Mouse (Mus musculus) MEL (cell line): ENCODE measurements around the gene Ror1. TPM values are rescaled to one million over a fixed set of nuclear protein-coding genes. Genes with fewer than 3 reads are reported as not detected.

Source experiments
- DNase-seq: peaks from one replicate; pipeline ENCODE4 v3.0.0; 2011; ENCODE audit warnings: low read depth, low spot score
- H3K27ac ChIP-seq: 2 replicates; pipeline ENCODE4 v1.5.1; 2012; ENCODE audit warnings: low read depth, mild to moderate bottlenecking, control low read depth, low read length, moderate library complexity; ENCODE audit not compliant: control insufficient read depth
- H3K27me3 ChIP-seq, 2 experiments: fragments of 150-350 bp in 1 of 2; sonication (generic) in 1 of 2; 2 replicates each; pipeline ENCODE4 v1.6.1; 2012; ENCODE audit warnings: low read length in 2 of 2, mild to moderate bottlenecking in 2 of 2, improper control_type of control experiment in 1 of 2, moderate library complexity in 1 of 2; ENCODE audit not compliant: insufficient read depth in 2 of 2, control insufficient read depth in 1 of 2
- H3K36me3 ChIP-seq, 2 experiments: 2 replicates each; pipeline ENCODE4 v1.6.1; 2012 to 2014; ENCODE audit warnings: low read length in 2 of 2, improper control_type of control experiment in 1 of 2, inconsistent platforms in 1 of 2, mild to moderate bottlenecking in 1 of 2; ENCODE audit not compliant: insufficient read depth in 2 of 2, control insufficient read depth in 1 of 2
- H3K4me1 ChIP-seq, 2 experiments: fragments of 150-350 bp in 1 of 2; sonication (generic) in 1 of 2; 2 replicates each; pipeline ENCODE4 v1.6.1; 2012; ENCODE audit warnings: low read length in 2 of 2, improper control_type of control experiment in 1 of 2, mild to moderate bottlenecking in 1 of 2; ENCODE audit not compliant: insufficient read depth in 2 of 2, control insufficient read depth in 1 of 2
- H3K4me3 ChIP-seq, 2 experiments: fragments of 150-350 bp in 1 of 2; sonication (generic) in 1 of 2; 2 replicates each; pipeline ENCODE4 v1.5.1; 2012; ENCODE audit warnings: low read depth in 2 of 2, low read length in 2 of 2, mild to moderate bottlenecking in 2 of 2, moderate library complexity in 2 of 2, control low read depth in 1 of 2, improper control_type of control experiment in 1 of 2; ENCODE audit not compliant: control insufficient read depth in 1 of 2, insufficient read depth in 1 of 2
- H3K79me2 ChIP-seq: 2 replicates; pipeline ENCODE4 v1.6.1; 2012; ENCODE audit warnings: mild to moderate bottlenecking, low read length, moderate library complexity; ENCODE audit not compliant: control insufficient read depth, poor library complexity, insufficient read depth
- H3K9ac ChIP-seq: 2 replicates; pipeline ENCODE4 v1.6.1; 2012; ENCODE audit warnings: low read depth, mild to moderate bottlenecking, control low read depth, low read length, moderate library complexity; ENCODE audit not compliant: control insufficient read depth, poor library complexity, severe bottlenecking
- H3K9me3 ChIP-seq: fragments of 150-350 bp; sonication (generic); replicated peaks from 2 replicates; pipeline ENCODE4 v1.6.1; 2012; ENCODE audit warnings: mild to moderate bottlenecking, low read length, improper control_type of control experiment, moderate library complexity; ENCODE audit not compliant: insufficient read depth
- E2F4 ChIP-seq: IDR thresholded peaks from 2 replicates; pipeline ENCODE4 v1.6.1; 2011; ENCODE audit warnings: low read depth, low read length, improper control_type of control experiment, borderline replicate concordance
- ELF1 ChIP-seq: IDR thresholded peaks from 2 replicates; pipeline ENCODE4 v1.6.1; 2014; ENCODE audit warnings: low read depth, mild to moderate bottlenecking, inconsistent platforms, low read length, improper control_type of control experiment, moderate library complexity
- ETS1 ChIP-seq: IDR thresholded peaks from 2 replicates; pipeline ENCODE4 v1.6.1; 2012; ENCODE audit warnings: low read depth, mild to moderate bottlenecking, inconsistent platforms, low read length, improper control_type of control experiment, moderate library complexity
- GABPA ChIP-seq: IDR thresholded peaks from 2 replicates; pipeline ENCODE4 v1.6.1; 2012; ENCODE audit warnings: low read depth, mild to moderate bottlenecking, inconsistent platforms, low read length, improper control_type of control experiment, moderate library complexity
- GATA1 ChIP-seq: IDR thresholded peaks from 2 replicates; pipeline ENCODE4 v1.6.1; 2011; ENCODE audit warnings: low read depth, low read length, improper control_type of control experiment
- HCFC1 ChIP-seq: IDR thresholded peaks from 2 replicates; pipeline ENCODE4 v1.6.1; 2012; ENCODE audit warnings: low read depth, mild to moderate bottlenecking, inconsistent platforms, low read length, improper control_type of control experiment, moderate library complexity
- MXI1 ChIP-seq: IDR thresholded peaks from 2 replicates; pipeline ENCODE4 v1.6.1; 2011; ENCODE audit warnings: mild to moderate bottlenecking, low read depth, low read length, improper control_type of control experiment
- MYC ChIP-seq: IDR thresholded peaks from 2 replicates; pipeline ENCODE4 v1.6.1; 2011; ENCODE audit warnings: low read depth, mild to moderate bottlenecking, low read length, improper control_type of control experiment, moderate library complexity
- NRF1 ChIP-seq: IDR thresholded peaks from 2 replicates; pipeline ENCODE4 v1.6.1; 2014; ENCODE audit warnings: low read depth, mild to moderate bottlenecking, inconsistent platforms, low read length, improper control_type of control experiment, moderate library complexity; ENCODE audit not compliant: poor library complexity, insufficient read depth, severe bottlenecking
- RAD21 ChIP-seq: IDR thresholded peaks from 2 replicates; pipeline ENCODE4 v1.6.1; 2011; ENCODE audit warnings: mild to moderate bottlenecking, low read depth, low read length, improper control_type of control experiment
- RCOR1 ChIP-seq: IDR thresholded peaks from 2 replicates; pipeline ENCODE4 v1.6.1; 2012; ENCODE audit warnings: low read depth, mild to moderate bottlenecking, inconsistent platforms, low read length, improper control_type of control experiment
- SMC3 ChIP-seq: IDR thresholded peaks from 2 replicates; pipeline ENCODE4 v1.6.1; 2011; ENCODE audit warnings: low read depth, low read length, improper control_type of control experiment
- TBP ChIP-seq: IDR thresholded peaks from 2 replicates; pipeline ENCODE4 v1.8.0; 2011; ENCODE audit warnings: low read depth, low read length, improper control_type of control experiment
- ZC3H11A ChIP-seq: IDR thresholded peaks from 2 replicates; pipeline ENCODE4 v1.6.1; 2012; ENCODE audit warnings: low read depth, mild to moderate bottlenecking, inconsistent platforms, low read length, improper control_type of control experiment
- ZKSCAN1 ChIP-seq: IDR thresholded peaks from 2 replicates; pipeline ENCODE4 v1.6.1; 2012; ENCODE audit warnings: low read depth, mild to moderate bottlenecking, inconsistent platforms, low read length, improper control_type of control experiment, moderate library complexity
- ZMIZ1 ChIP-seq: IDR thresholded peaks from 2 replicates; pipeline ENCODE4 v1.6.1; 2012; ENCODE audit warnings: low read depth, mild to moderate bottlenecking, inconsistent platforms, low read length, improper control_type of control experiment, moderate library complexity
- ZNF384 ChIP-seq: IDR thresholded peaks from 2 replicates; pipeline ENCODE4 v1.6.1; 2012; ENCODE audit warnings: low read depth, mild to moderate bottlenecking, inconsistent platforms, low read length, improper control_type of control experiment
- polyA plus RNA-seq, 2 experiments: library from polyadenylated mRNA; stranded (reverse) in 1 of 2; unstranded in 1 of 2; fragments of >175 nt in 1 of 2; fragments of >200 nt in 1 of 2; gene quantifications; 2 replicates each; pipeline versions ENCODE4 v1.2.1 to v1.2.4; 2012; ENCODE audit warnings: low replicate concordance in 2 of 2, low read depth in 1 of 2; ENCODE audit not compliant: insufficient read length in 2 of 2, insufficient read depth in 1 of 2, missing spikeins in 1 of 2
- total RNA-seq: library from RNA; depleted of rRNA; stranded (reverse); fragments of 300-350 nt; gene quantifications from 2 replicates; pipeline ENCODE4 v1.2.3, GENCODE M21; 2012

The Ror1 gene
- total and polyA plus RNA-seq, 3 experiments: not detected

DNA sequence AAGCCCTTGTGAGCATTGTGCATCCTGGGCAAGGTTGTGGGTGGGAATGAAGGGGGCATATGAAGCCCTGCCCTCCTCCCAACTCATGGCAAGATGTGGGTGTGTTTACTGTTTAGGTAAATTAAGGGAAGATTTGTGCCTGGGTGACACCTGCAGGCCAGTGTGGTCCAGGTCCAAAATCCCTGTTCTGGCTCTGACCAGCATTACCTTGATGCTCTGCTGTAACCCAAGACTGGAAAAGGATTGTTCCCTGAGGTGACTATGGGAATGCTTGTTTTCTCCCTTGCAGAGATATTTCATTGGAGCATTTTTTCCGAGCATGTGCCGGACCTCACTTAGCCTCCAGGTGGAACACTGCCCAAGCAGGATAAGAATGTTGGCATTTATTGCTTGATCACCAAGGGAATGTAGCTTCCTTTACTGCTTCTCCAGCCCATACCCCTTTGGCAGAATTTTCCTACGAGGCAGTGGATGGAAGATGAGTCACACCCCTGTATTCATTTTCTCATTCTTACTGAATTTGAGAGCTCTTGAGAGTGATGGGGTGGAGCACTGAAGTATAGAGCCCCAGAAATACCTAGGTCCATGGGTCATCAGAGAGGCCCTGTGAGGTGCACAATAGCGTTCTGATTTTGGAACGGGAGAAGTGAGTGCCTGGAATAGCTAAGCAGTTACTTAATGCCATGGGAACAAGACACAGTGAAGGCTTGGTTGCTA is 290.8 kb downstream of the Ror1 start:
- Histone ChIP-seq H3K36me3 (no peaks in the 10 kb centered on the region), H3K27me3 (no peaks in the 10 kb centered on the region; a peak in 1 of 4 replicates), H3K9me3 (no peaks in the 10 kb centered on the region), H3K79me2 (no peaks in the 10 kb centered on the region), H3K27ac (no peak overlapping the region), H3K4me3 (no peak overlapping the region), H3K9ac (no peak overlapping the region), H3K4me1 (no peaks in the 10 kb centered on the region)
- TF ChIP-seq NRF1 (no peak), GATA1 (no peak), E2F4 (no peak), RAD21 (no peak), ZMIZ1 (no peak), MYC (no peak)
- DNase-seq: no peak

DNA sequence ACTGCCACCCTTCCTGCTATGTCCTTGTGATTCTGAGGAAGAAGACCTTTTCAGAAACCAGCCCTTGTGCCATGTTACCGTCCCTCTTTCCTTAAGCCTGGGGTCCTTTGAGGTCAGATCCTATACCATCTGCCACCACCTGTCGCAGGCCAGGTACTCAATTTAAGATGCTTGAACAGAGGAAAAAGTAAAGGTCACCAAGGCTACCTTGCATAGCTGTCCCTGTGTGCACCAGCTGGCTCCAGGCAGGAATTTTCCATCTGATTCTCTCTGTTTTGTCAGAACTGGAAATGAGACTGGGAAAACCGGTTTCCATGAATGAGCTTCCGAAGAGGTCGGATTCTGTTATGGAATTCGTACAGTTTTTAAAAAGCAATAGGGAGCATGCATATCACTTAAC is 294.8 kb downstream of the Ror1 start:
- no peak overlapping the region for H3K4me3 ChIP-seq
- no peaks in the 10 kb centered on the region for H3K4me1 ChIP-seq
- H3K36me3 ChIP-seq: no peaks in the 10 kb centered on the region
- H3K27ac ChIP-seq: no peak overlapping the region
- H3K9ac ChIP-seq: no peak overlapping the region
- DNase-seq: no peak
- no peaks in the 10 kb centered on the region for H3K9me3 ChIP-seq
- no peaks in the 10 kb centered on the region; a peak in 1 of 4 replicates for H3K27me3 ChIP-seq
- H3K79me2 ChIP-seq: no peaks in the 10 kb centered on the region
- TF ChIP-seq ZC3H11A: no peak
- no peak for TF ChIP-seq SMC3
- TF ChIP-seq RCOR1: no peak
- no peak for TF ChIP-seq HCFC1
- TF ChIP-seq ZKSCAN1: no peak
- TF ChIP-seq MXI1: no peak
- no peak for TF ChIP-seq GABPA
- no peak for TF ChIP-seq TBP
- no peak for TF ChIP-seq MYC
- no peak for TF ChIP-seq ELF1
- TF ChIP-seq ETS1: no peak
- TF ChIP-seq ZNF384: no peak
- TF ChIP-seq, all 39 proteins: peak for 0
